Mouse (Mus musculus): ENCODE measurements at regions not wholly inside any gene's neighbourhood (a gene's known extent, or its start where the extent isn't known, plus 50 kb on each side); places are given as distances from the start of the nearest gene placed in this dataset.

DNA sequence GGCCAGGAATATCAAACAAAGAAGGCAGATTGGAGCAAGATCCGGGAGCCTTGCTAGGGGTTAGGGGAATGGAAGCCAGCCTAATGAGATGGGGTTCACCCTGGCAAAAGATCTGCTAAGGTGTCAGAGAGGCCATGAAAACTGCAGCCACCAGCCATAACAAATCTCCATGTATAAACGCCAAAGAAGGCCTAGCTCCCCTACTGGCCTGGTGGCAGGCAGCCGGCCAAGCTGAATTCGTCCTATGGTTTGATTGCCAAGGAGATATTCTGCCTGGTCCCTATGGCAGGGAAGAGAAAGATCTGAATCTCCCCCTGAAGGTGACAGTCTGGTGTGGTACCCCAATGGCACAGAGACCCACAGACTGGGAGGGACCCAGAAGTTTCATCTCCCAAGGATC is 104.8 kb upstream of the E030018B13Rik start:
- no peak for DNase-seq

DNA sequence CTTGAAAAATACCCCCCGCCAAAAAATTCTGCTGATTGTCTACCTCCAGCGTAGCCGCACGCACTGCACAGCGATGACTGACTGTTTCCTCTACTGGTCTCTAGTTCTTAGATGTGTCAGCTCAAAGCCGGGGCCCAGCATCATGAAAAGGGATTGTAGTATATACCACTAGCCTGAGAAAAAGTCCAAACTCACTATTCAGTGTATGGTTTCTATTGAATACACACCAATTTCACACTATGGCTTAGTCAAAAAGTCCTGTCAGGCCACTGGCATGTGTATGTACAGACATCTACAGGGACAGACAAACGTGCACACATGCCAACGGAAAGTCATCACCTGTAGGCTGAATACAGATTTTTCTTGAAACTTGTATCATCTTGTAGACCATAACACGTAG is 101.1 kb upstream of the E030018B13Rik start:
- no peak for DNase-seq

DNA sequence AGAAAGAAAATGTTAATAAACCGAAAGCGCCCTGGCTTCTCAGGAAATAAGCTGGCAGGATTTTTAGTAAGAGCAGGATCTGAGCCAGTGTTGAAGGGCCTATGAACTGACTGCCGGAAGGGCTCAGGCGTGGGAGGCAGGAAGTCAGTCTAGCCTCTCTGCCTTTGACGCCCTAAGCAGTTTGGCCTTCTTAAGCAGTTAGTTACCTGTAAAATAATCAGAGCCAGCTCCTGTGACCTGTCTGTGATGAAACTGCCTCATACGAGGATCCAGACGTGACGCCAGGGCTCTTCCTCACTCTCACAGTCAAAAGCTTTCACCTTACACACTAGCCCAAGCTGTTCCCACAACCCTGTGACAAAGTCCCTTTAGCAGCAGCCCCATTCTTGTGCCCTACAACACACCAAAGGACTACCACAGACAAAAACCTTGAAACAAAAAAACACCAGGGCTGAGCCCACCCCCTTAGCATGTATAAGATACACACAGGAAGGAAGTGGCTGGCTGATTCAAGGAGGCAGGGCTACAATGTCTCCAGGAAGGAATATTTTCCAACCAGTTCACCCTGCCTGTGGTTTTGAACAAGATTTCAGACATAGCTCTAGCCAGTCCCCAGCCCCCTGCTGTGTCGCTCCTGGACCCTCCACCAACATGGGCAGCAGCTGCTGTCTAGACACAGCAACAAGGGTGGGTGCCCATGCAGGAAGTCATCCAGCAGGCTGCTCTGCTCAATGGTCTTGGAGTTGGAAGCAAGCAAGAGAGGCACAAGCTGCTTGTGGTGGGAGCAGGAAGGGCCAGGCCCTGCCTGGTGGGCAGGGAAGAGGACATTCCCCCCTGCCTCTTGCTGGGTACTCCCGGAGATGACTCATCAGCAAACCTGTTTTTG is 100.4 kb upstream of the E030018B13Rik start:
- peak; percentile 42 to 58 for DNase-seq

DNA sequence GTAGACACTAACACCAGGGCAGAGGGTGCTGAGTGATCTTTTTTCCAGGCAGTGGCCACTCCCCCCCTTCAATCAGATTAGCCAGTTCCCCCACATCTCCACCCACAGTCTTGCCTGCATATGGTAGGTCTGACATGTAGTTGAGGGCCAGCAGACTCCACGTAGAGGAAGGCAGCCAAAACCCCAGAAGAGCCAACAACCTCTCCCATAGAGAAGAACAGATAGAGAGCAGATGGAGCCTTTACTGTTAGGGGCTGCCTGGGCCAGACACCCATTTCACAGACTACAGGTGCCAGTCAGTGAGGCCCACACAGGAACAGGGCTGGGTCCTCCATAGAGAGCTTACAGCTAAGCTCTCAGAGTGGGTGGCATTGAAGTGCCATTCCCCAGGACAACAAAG is 99.2 kb upstream of the E030018B13Rik start:
- no peak for DNase-seq

DNA sequence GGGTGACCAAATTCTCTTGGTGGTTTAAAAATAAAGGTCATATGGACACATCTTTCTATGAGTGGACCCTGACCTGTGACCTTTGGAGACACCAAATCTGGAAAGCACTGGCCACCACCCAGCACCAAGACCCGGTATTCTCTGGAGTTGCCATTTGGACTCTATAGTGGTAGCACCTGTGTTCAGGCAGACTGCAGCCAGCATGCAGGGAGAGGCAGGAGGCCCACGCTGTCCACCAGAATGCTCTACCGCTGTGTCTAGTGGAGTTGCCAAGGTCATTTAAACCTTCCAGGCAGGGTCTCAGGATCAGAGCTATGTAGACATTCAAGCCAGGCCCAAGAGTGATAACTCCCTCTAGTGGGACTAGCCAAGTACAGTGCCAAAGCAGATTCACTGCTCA is 98.6 kb upstream of the E030018B13Rik start:
- no peak for DNase-seq

DNA sequence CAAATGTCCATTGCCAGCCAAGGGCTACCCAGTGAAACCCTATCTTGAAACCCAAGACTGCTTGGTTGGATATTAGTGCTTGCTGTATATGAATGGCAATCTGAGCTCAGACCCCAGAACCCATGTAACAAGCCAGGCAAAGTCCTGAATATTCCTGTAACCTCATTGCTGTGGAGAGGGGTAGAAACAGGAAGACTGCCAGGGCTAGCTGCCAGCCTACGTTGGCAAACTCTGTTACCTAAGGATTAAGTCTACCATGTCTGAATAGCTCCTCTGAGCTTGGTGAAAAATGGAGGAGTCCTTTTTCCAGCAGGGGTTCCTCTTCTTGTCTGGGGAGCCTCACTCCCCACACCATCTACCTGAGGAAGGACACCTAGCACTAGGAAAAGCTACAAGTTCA is 96.4 kb upstream of the E030018B13Rik start:
- DNase-seq, result no peak

DNA sequence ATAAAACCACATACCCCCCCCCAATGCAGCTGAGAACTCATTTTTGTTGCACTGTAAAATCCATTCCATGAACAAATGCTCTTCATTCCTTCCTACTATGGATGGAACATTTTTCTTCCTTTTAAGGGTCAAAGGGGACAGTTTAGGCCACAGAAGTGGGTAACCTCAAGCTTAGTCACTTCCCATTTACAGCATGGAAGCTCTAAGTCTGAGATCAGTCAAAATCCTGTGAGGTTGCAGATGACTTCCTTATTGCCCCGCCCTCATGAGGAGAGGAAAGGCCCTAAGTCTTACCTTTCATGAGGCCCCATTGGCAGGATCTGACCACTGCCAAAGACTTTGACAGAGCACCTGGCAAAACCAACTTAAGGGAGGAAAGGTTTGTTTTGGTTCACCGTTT is 94.7 kb upstream of the E030018B13Rik start:
- DNase-seq, result no peak

DNA sequence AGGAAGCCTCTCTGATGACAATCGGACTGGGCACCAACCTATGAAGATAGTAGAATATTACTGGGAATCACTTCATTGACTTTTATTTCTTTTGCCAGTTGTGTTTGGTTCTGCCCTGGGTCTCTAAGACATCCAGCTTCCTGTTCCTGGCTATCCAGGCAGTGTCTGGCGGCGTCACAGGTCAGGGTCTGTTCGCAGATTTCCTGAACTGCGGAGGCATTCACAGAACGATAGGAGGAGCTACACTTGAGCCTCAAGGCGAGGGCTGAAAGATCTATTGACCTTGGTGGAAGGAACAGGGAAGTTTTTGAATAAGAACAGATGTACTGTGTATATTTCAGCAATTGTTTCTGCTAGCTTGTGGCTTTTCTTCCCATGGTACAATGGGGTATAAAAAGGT is 92.6 kb upstream of the E030018B13Rik start:
- peak; percentile 40 to 64 for DNase-seq

DNA sequence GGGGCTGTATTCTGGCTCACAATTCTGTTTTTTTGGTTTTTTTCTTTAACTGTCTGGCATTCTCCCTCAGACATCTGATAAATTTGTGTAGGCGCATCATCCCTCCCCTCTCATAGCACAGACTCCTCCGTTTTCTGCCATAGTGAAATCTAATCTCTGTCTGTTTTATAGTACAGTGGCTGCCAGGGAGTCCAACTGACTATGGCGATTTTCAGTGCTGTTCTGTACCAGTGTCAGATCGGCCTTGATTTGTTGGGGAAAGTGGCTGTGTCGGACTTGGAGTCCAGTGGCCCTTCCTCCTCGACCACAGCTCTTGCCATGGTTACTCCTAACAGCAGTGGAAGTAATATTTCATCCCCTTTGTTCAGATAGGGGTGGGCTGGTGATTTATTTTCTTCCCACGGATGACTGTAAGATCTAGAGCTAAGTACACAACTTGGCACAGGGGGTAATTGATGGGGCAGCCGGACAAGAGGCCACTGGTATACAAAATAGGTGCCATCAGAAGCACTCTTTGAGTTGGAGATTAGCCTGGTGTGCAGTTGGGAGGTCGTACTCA is 87.2 kb upstream of the E030018B13Rik start:
- no peak for DNase-seq

DNA sequence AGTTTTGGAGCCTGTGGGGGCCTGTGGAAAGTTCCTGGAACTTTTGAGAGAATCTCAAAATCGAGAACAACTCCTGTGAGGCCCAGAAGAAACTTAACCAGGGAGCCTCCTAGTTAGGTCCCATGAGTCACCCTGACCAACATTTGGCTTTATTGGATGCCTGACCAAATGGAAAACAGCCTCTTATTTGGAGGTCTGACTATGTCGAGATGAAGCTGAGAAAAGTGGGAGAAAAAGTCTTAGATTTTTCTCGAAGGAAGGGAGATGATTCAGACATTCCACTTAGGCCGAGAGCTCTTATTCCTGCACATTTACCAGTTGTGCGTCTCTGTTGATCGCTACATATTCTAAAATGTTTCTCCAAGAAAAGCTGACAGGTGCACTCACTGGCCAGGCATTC is 83.0 kb upstream of the E030018B13Rik start:
- DNase-seq, result no peak

DNA sequence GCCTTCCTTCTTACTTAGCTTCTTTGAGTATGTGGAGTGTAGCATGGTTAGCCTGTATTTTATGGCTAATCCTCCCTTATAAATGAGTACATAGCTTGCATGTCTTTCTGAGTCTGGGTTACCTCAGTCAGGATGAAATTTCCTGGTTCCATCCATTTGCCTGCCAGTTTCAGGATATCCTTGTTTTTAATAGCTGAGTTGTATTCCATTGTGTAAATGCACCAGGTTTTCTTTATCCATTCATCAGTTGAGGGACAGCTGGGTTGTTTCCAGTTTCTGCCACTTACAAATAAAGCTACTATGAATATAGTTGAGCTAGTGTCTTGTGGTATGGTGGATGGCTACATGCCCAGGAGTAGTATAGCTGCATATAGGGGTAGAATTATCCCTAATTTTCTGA is 80.7 kb upstream of the E030018B13Rik start:
- no peak for DNase-seq
